In the genomic region with DNA sequence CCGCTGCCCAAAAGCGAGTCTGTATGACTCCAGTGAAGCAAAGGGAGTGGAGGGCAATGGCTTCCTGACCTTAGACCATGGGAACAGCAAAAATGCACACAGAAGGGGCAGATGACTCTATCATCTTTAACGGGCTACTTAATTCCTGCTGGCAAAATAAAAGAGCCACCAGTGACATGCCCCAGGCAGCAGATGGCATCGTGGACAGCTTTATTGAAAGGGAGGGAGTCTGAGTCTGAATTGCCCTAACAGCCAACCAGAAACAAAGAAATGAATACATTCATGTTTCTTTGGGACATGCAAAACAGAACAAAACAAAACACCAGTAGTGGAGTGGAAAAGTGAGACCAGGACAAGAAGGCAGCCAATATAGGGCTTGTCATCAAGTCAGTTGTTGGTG, we compare ENCODE assay signal across 16 mouse cellular contexts.
DNase-seq lines count a peak whose midpoint lies in the region; ATAC-seq and TF ChIP-seq lines count a peak whose summit lies in the region.
"Had no signal": no experiment of that assay in that cellular context is flagged by ENCODE, and none has a peak within 500 bp of the region (broad histone marks: within the 10 kb centered on the region; RNA-seq: fewer than 3 reads in every experiment).

No protein-coding gene starts in this region.

- no peaks in the 10 kb centered on the region for H3K27me3 ChIP-seq in forebrain, embryonic 14.5 days (replicated peaks; ENCODE audit: control insufficient read depth, insufficient read depth, low read length)
- H3K27me3 ChIP-seq in forebrain, embryonic 13.5 days, result no peaks in the 10 kb centered on the region
- no peaks in the 10 kb centered on the region for H3K27me3 ChIP-seq in kidney, postnatal 0 days (ENCODE audit: insufficient read depth, low read length)
- no peaks in the 10 kb centered on the region for H3K27me3 ChIP-seq in midbrain, postnatal 0 days (ENCODE audit: insufficient read depth, low read length)
- H3K27me3 ChIP-seq in midbrain, embryonic 16.5 days (ENCODE audit: control insufficient read depth, insufficient read depth, low read depth, low read length), result no peaks in the 10 kb centered on the region
- H3K27me3 ChIP-seq: midbrain, embryonic 15.5 days had no signal

- TF ChIP-seq CTCF in kidney, postnatal 0 days (IDR thresholded peaks at IDR 0.05; ENCODE audit: low read depth), result no peak; the same call in 1 of the 2 replicates
- TF ChIP-seq CTCF in midbrain, postnatal 0 days (IDR thresholded peaks at IDR 0.05), result peak; percentile 21; the same call in 1 of the 2 replicates

- peak; percentile 19 for DNase-seq in forebrain, embryonic 14.5 days (ENCODE audit: low spot score)
- peak; percentile 2 for DNase-seq in kidney, postnatal 0 days (ENCODE audit: low spot score)
- no peak for DNase-seq in kidney, adult 11 months
- peak; percentile 34 for DNase-seq in midbrain, postnatal 0 days (ENCODE audit: low spot score)
- no peak for DNase-seq in adrenal gland, postnatal 14 days
- DNase-seq in frontal cortex, postnatal 25 days (ENCODE audit: low spot score in 2 of 2), result no peak
- DNase-seq: gastrocnemius, postnatal 36 days; heart, postnatal 4 days; kidney, postnatal 25 days; spleen, adult 18-20 months had no signal

- H3K4me2 ChIP-seq in forebrain, embryonic 14.5 days (ENCODE audit: low read length), result no peak overlapping the region
- H3K4me2 ChIP-seq in forebrain, embryonic 13.5 days, result no peak overlapping the region
- no peak overlapping the region for H3K4me2 ChIP-seq in kidney, postnatal 0 days (ENCODE audit: low read length)
- H3K4me2 ChIP-seq in midbrain, postnatal 0 days (ENCODE audit: low read depth, low read length, poor library complexity, severe bottlenecking), result no peak overlapping the region
- no peak overlapping the region for H3K4me2 ChIP-seq in midbrain, embryonic 16.5 days (ENCODE audit: low read length)
- H3K4me2 ChIP-seq: embryonic facial prominence, embryonic 15.5 days; heart, embryonic 13.5 days; midbrain, embryonic 15.5 days had no signal

- H3K4me3 ChIP-seq in forebrain, embryonic 14.5 days (ENCODE audit: low read depth, low read length), result no peak overlapping the region
- H3K4me3 ChIP-seq in forebrain, embryonic 13.5 days, result no peak overlapping the region
- no peak overlapping the region for H3K4me3 ChIP-seq in kidney, postnatal 0 days (replicated peaks; ENCODE audit: low read depth, low read length)
- no peak overlapping the region for H3K4me3 ChIP-seq in midbrain, postnatal 0 days (ENCODE audit: low read depth, low read length)
- H3K4me3 ChIP-seq in midbrain, embryonic 16.5 days (ENCODE audit: low read depth, low read length), result no peak overlapping the region
- H3K4me3 ChIP-seq: embryonic facial prominence, embryonic 15.5 days; forebrain, embryonic 10.5 days; heart, embryonic 13.5 days; midbrain, embryonic 15.5 days had no signal

- H3K4me1 ChIP-seq in forebrain, embryonic 14.5 days (ENCODE audit: control insufficient read depth, insufficient read depth, low read length), result no peaks in the 10 kb centered on the region
- peaks cover 5% of the 10 kb centered on the region; the same call in 1 of the 2 replicates for H3K4me1 ChIP-seq in forebrain, embryonic 13.5 days
- H3K4me1 ChIP-seq in kidney, postnatal 0 days (replicated peaks; ENCODE audit: insufficient read depth, low read length), result no peaks in the 10 kb centered on the region
- H3K4me1 ChIP-seq in midbrain, postnatal 0 days (ENCODE audit: insufficient read depth, low read length), result no peaks in the 10 kb centered on the region
- no peaks in the 10 kb centered on the region for H3K4me1 ChIP-seq in midbrain, embryonic 16.5 days (ENCODE audit: control insufficient read depth, insufficient read depth, low read length)
- H3K4me1 ChIP-seq: embryonic facial prominence, embryonic 15.5 days; forebrain, embryonic 10.5 days; heart, embryonic 13.5 days; midbrain, embryonic 15.5 days had no signal

- H3K9me3 ChIP-seq in forebrain, embryonic 14.5 days (replicated peaks; ENCODE audit: control insufficient read depth, low read length), result no peaks in the 10 kb centered on the region; the same call in 1 of the 2 replicates
- no peaks in the 10 kb centered on the region; the same call in 1 of the 2 replicates for H3K9me3 ChIP-seq in forebrain, embryonic 13.5 days (replicated peaks)
- H3K9me3 ChIP-seq in kidney, postnatal 0 days (replicated peaks; ENCODE audit: low read length), result no peaks in the 10 kb centered on the region
- H3K9me3 ChIP-seq in midbrain, postnatal 0 days (ENCODE audit: low read length), result no peaks in the 10 kb centered on the region
- no peaks in the 10 kb centered on the region for H3K9me3 ChIP-seq in midbrain, embryonic 16.5 days (replicated peaks; ENCODE audit: control insufficient read depth, low read length, poor library complexity, severe bottlenecking)
- H3K9me3 ChIP-seq: embryonic facial prominence, embryonic 15.5 days; midbrain, embryonic 15.5 days had no signal

- no peaks in the 10 kb centered on the region for H3K36me3 ChIP-seq in forebrain, embryonic 14.5 days (ENCODE audit: control insufficient read depth, insufficient read depth, low read length)
- H3K36me3 ChIP-seq in forebrain, embryonic 13.5 days (ENCODE audit: poor library complexity, severe bottlenecking), result no peaks in the 10 kb centered on the region
- H3K36me3 ChIP-seq in kidney, postnatal 0 days (ENCODE audit: insufficient read depth, low read length), result no peaks in the 10 kb centered on the region
- no peaks in the 10 kb centered on the region for H3K36me3 ChIP-seq in midbrain, postnatal 0 days (ENCODE audit: insufficient read depth, low read length)
- no peaks in the 10 kb centered on the region for H3K36me3 ChIP-seq in midbrain, embryonic 16.5 days (ENCODE audit: control insufficient read depth, insufficient read depth, low read length)
- H3K36me3 ChIP-seq: embryonic facial prominence, embryonic 15.5 days; forebrain, embryonic 10.5 days; heart, embryonic 13.5 days; midbrain, embryonic 15.5 days had no signal

- H3K27ac ChIP-seq in forebrain, embryonic 14.5 days (ENCODE audit: low read depth, low read length), result no peak overlapping the region
- H3K27ac ChIP-seq in forebrain, embryonic 13.5 days, result no peak overlapping the region
- no peak overlapping the region for H3K27ac ChIP-seq in kidney, postnatal 0 days
- H3K27ac ChIP-seq in midbrain, postnatal 0 days (ENCODE audit: low read depth, low read length), result no peak overlapping the region
- H3K27ac ChIP-seq in midbrain, embryonic 16.5 days (ENCODE audit: low read length), result no peak overlapping the region
- H3K27ac ChIP-seq: embryonic facial prominence, embryonic 15.5 days; forebrain, embryonic 10.5 days; heart, embryonic 13.5 days; midbrain, embryonic 15.5 days had no signal

- no peak overlapping the region for H3K9ac ChIP-seq in forebrain, embryonic 14.5 days (ENCODE audit: low read length)
- no peak overlapping the region for H3K9ac ChIP-seq in forebrain, embryonic 13.5 days
- no peak overlapping the region for H3K9ac ChIP-seq in kidney, postnatal 0 days (ENCODE audit: low read depth, low read length)
- no peak overlapping the region for H3K9ac ChIP-seq in midbrain, postnatal 0 days (replicated peaks; ENCODE audit: low read length, poor library complexity, severe bottlenecking)
- H3K9ac ChIP-seq in midbrain, embryonic 16.5 days (ENCODE audit: low read depth, low read length), result no peak overlapping the region
- H3K9ac ChIP-seq: embryonic facial prominence, embryonic 15.5 days; heart, embryonic 13.5 days; midbrain, embryonic 15.5 days had no signal

- ATAC-seq in forebrain, embryonic 14.5 days, result no peak
- no peak for ATAC-seq in forebrain, embryonic 13.5 days
- ATAC-seq in kidney, postnatal 0 days (replicated peaks; ENCODE audit: low FRiP score, low read depth), result no peak
- ATAC-seq in midbrain, postnatal 0 days (ENCODE audit: low FRiP score), result no peak
- no peak for ATAC-seq in midbrain, embryonic 16.5 days
- ATAC-seq: midbrain, embryonic 15.5 days had no signal

- 69% methylated on average over 4 of the region's 4 CpGs for WGBS in forebrain, embryonic 14.5 days
- WGBS in forebrain, embryonic 13.5 days, result 57% methylated on average over 4 of the region's 4 CpGs
- WGBS in kidney, postnatal 0 days, result 59% methylated on average over 4 of the region's 4 CpGs
- WGBS in midbrain, postnatal 0 days, result 57% methylated on average over 4 of the region's 4 CpGs
- 42% methylated on average over 4 of the region's 4 CpGs for WGBS in midbrain, embryonic 16.5 days

Comparison
In these comparisons a context has a peak if more than half of its experiments do, and no peak if none do; other contexts are left out.
1. DNase-seq: peak in forebrain, embryonic 14.5 days (single experiment), kidney, postnatal 0 days (single experiment) and midbrain, postnatal 0 days (single experiment); none in kidney, adult 11 months (single experiment), adrenal gland, postnatal 14 days (single experiment) and frontal cortex, postnatal 25 days (0 of 2).